Mouse (Mus musculus) embryonic facial prominence, embryonic 13.5 days (tissue): ENCODE results near the gene Reln. TPM values are rescaled to one million over a fixed set of nuclear protein-coding genes. Genes with fewer than 3 reads are reported as not detected.

Experiments used
- ATAC-seq: fragments of 200-750 bp; cut with Nextera tagmentation; 2 replicates; pipeline ENCODE4 v1.8.0; 2017; ENCODE audit warnings: low read depth; ENCODE audit not compliant: insufficient number of reproducible peaks, insufficient read depth, low FRiP score, low TSS enrichment
- H3K27ac ChIP-seq: fragments of 300-500 bp; sonication (generic); 2 replicates; pipeline ENCODE4 v1.5.1; 2015; ENCODE audit warnings: moderate library complexity, mild to moderate bottlenecking, inconsistent platforms
- H3K27me3 ChIP-seq: fragments of 300-500 bp; sonication (generic); 2 replicates; pipeline ENCODE4 v1.6.1; 2015; ENCODE audit warnings: mild to moderate bottlenecking, inconsistent platforms
- H3K36me3 ChIP-seq: fragments of 300-500 bp; sonication (generic); 2 replicates; pipeline ENCODE4 v1.6.1; 2015; ENCODE audit warnings: mild to moderate bottlenecking, inconsistent platforms
- H3K4me1 ChIP-seq: fragments of 300-500 bp; sonication (generic); 2 replicates; pipeline ENCODE4 v1.6.1; 2015; ENCODE audit warnings: inconsistent platforms
- H3K4me2 ChIP-seq: fragments of 300-500 bp; sonication (generic); 2 replicates; pipeline ENCODE4 v1.6.1; 2015; ENCODE audit warnings: moderate library complexity, mild to moderate bottlenecking, inconsistent platforms
- H3K4me3 ChIP-seq: fragments of 300-500 bp; sonication (generic); 2 replicates; pipeline ENCODE4 v1.5.1; 2015; ENCODE audit warnings: mild to moderate bottlenecking, inconsistent platforms
- H3K9ac ChIP-seq: fragments of 300-500 bp; sonication (generic); 2 replicates; pipeline ENCODE4 v1.6.1; 2015; ENCODE audit warnings: mild to moderate bottlenecking, inconsistent platforms
- H3K9me3 ChIP-seq: fragments of 300-500 bp; sonication (generic); 2 replicates; pipeline ENCODE4 v1.6.1; 2016; ENCODE audit warnings: inconsistent platforms
- WGBS: fragments of 180-500 bp; shearing (Covaris S2); methylation state at CpG from one replicate; pipeline ENCODE4 v1.1.7; 2015; ENCODE audit warnings: mixed read lengths; 5-methylcytosine and 5-hydroxymethylcytosine counted together
- polyA plus RNA-seq: library from polyadenylated mRNA; unstranded; fragments of >200 nt; fragmentation: Nextera tagmentation; extraction: Ambion mirVana; gene quantifications from 2 replicates; pipeline ENCODE4 v1.2.1, GENCODE M21; 2015

Reln gene
- polyA plus RNA-seq, 1 experiment from 2014 or later, result 5.5 TPM

GRCm38 (mm10) chr5:21938138-21938537 lies 406.4 kb downstream of the Reln start:
- Histone ChIP-seq H3K9me3 (no peaks in the 10 kb centered on the region), H3K36me3 (no peaks in the 10 kb centered on the region), H3K9ac (no peak overlapping the region), H3K4me2 (no peak overlapping the region), H3K27me3 (no peaks in the 10 kb centered on the region), H3K4me3 (no peak overlapping the region), H3K4me1 (no peaks in the 10 kb centered on the region), H3K27ac (no peak overlapping the region)
- no peak for ATAC-seq
- WGBS, result 69% methylated on average over 5 of the region's 5 CpGs

GRCm38 (mm10) chr5:21936627-21937026 lies 407.9 kb downstream of the Reln start:
- no peak overlapping the region for H3K4me3 ChIP-seq
- no peak overlapping the region for H3K4me2 ChIP-seq
- H3K9me3 ChIP-seq, result no peaks in the 10 kb centered on the region
- no peaks in the 10 kb centered on the region for H3K4me1 ChIP-seq
- no peak overlapping the region for H3K27ac ChIP-seq
- ATAC-seq, result no peak
- WGBS, result 84% methylated on average over 2 of the region's 2 CpGs
- H3K9ac ChIP-seq, result no peak overlapping the region
- no peaks in the 10 kb centered on the region for H3K27me3 ChIP-seq
- no peaks in the 10 kb centered on the region for H3K36me3 ChIP-seq

- Histone ChIP-seq H3K4me1 (no peaks in the 10 kb centered on the region), H3K27ac (no peak overlapping the region), H3K4me2 (no peak overlapping the region), H3K9ac (no peak overlapping the region), H3K27me3 (no peaks in the 10 kb centered on the region), H3K4me3 (no peak overlapping the region), H3K36me3 (no peaks in the 10 kb centered on the region), H3K9me3 (no peaks in the 10 kb centered on the region)
- no peak for ATAC-seq
- 86% methylated on average over 5 of the region's 5 CpGs for WGBS
Observed at GRCm38 (mm10) chr5:21936096-21936495, 408.4 kb downstream of the Reln start.

GRCm38 (mm10) chr5:21934811-21935396 lies 409.6 kb downstream of the Reln start:
- no peaks in the 10 kb centered on the region for H3K36me3 ChIP-seq
- no peaks in the 10 kb centered on the region for H3K4me1 ChIP-seq
- WGBS, result 79% methylated on average over 13 of the region's 13 CpGs
- no peak overlapping the region for H3K27ac ChIP-seq
- no peak overlapping the region for H3K9ac ChIP-seq
- no peak overlapping the region for H3K4me3 ChIP-seq
- H3K27me3 ChIP-seq, result no peaks in the 10 kb centered on the region
- H3K9me3 ChIP-seq, result no peaks in the 10 kb centered on the region
- no peak for ATAC-seq
- H3K4me2 ChIP-seq, result no peak overlapping the region

- 95% methylated on average over 4 of the region's 4 CpGs for WGBS
- Histone ChIP-seq H3K4me1 (no peaks in the 10 kb centered on the region), H3K27ac (no peak overlapping the region), H3K9me3 (no peaks in the 10 kb centered on the region), H3K9ac (no peak overlapping the region), H3K36me3 (no peaks in the 10 kb centered on the region), H3K4me2 (no peak overlapping the region), H3K4me3 (no peak overlapping the region), H3K27me3 (no peaks in the 10 kb centered on the region)
- no peak for ATAC-seq
Observed at GRCm38 (mm10) chr5:21934173-21934698, 410.3 kb downstream of the Reln start.

GRCm38 (mm10) chr5:21933340-21934075 lies 411.0 kb downstream of the Reln start:
- H3K4me1 ChIP-seq, result no peaks in the 10 kb centered on the region
- H3K27ac ChIP-seq, result no peak overlapping the region
- WGBS, result 80% methylated on average over 8 of the region's 8 CpGs
- no peak overlapping the region for H3K9ac ChIP-seq
- no peak overlapping the region for H3K4me3 ChIP-seq
- no peak overlapping the region for H3K4me2 ChIP-seq
- no peaks in the 10 kb centered on the region for H3K27me3 ChIP-seq
- H3K36me3 ChIP-seq, result no peaks in the 10 kb centered on the region
- no peaks in the 10 kb centered on the region for H3K9me3 ChIP-seq
- no peak for ATAC-seq

GRCm38 (mm10) chr5:21931151-21931550 lies 413.4 kb downstream of the Reln start:
- H3K27me3 ChIP-seq, result no peaks in the 10 kb centered on the region
- WGBS, result 55% methylated on average over 4 of the region's 4 CpGs
- no peak overlapping the region for H3K27ac ChIP-seq
- no peaks in the 10 kb centered on the region for H3K4me1 ChIP-seq
- no peak overlapping the region for H3K9ac ChIP-seq
- no peak overlapping the region for H3K4me3 ChIP-seq
- no peaks in the 10 kb centered on the region for H3K9me3 ChIP-seq
- no peak for ATAC-seq
- H3K36me3 ChIP-seq, result no peaks in the 10 kb centered on the region
- H3K4me2 ChIP-seq, result no peak overlapping the region

- no peaks in the 10 kb centered on the region for H3K36me3 ChIP-seq
- no peak overlapping the region for H3K4me2 ChIP-seq
- H3K27ac ChIP-seq, result no peak overlapping the region
- ATAC-seq, result no peak
- no peak overlapping the region for H3K4me3 ChIP-seq
- no peak overlapping the region for H3K9ac ChIP-seq
- no peaks in the 10 kb centered on the region for H3K4me1 ChIP-seq
- no peaks in the 10 kb centered on the region for H3K27me3 ChIP-seq
- 0 out of 2 replicates have a peak, but pooled peaks cover 4% of the 10 kb centered on the region for H3K9me3 ChIP-seq
- WGBS, result 84% methylated on average over 6 of the region's 6 CpGs
Observed at GRCm38 (mm10) chr5:21920310-21920709, 424.2 kb downstream of the Reln start.

GRCm38 (mm10) chr5:21919281-21919780 lies 425.2 kb downstream of the Reln start:
- Histone ChIP-seq H3K27me3 (no peaks in the 10 kb centered on the region), H3K4me1 (no peaks in the 10 kb centered on the region), H3K36me3 (no peaks in the 10 kb centered on the region), H3K27ac (no peak overlapping the region), H3K4me3 (no peak overlapping the region), H3K9me3 (0 out of 2 replicates have a peak, but pooled peaks cover 4% of the 10 kb centered on the region), H3K4me2 (no peak overlapping the region), H3K9ac (no peak overlapping the region)
- 83% methylated on average over 4 of the region's 4 CpGs for WGBS
- no peak for ATAC-seq

GRCm38 (mm10) chr5:21915973-21916372 lies 428.5 kb downstream of the Reln start:
- Histone ChIP-seq H3K4me1 (no peaks in the 10 kb centered on the region), H3K9ac (no peak overlapping the region), H3K9me3 (0 out of 2 replicates have a peak, but pooled peaks cover 4% of the 10 kb centered on the region), H3K27me3 (no peaks in the 10 kb centered on the region), H3K4me3 (no peak overlapping the region), H3K27ac (no peak overlapping the region), H3K36me3 (no peaks in the 10 kb centered on the region), H3K4me2 (no peak overlapping the region)
- no peak for ATAC-seq

- no peaks in the 10 kb centered on the region for H3K4me1 ChIP-seq
- no peak overlapping the region for H3K4me3 ChIP-seq
- WGBS, result 67% methylated on average over 3 of the region's 3 CpGs
- no peaks in the 10 kb centered on the region for H3K27me3 ChIP-seq
- 0 out of 2 replicates have a peak, but pooled peaks cover 4% of the 10 kb centered on the region for H3K9me3 ChIP-seq
- no peak overlapping the region for H3K4me2 ChIP-seq
- H3K27ac ChIP-seq, result no peak overlapping the region
- H3K9ac ChIP-seq, result no peak overlapping the region
- no peaks in the 10 kb centered on the region for H3K36me3 ChIP-seq
- ATAC-seq, result no peak
Observed at GRCm38 (mm10) chr5:21914776-21915175, 429.7 kb downstream of the Reln start.
